Comparison of ENCODE assay signal across 9 mouse cellular contexts in genomic region chr7:16493361-16493760, GRCm38 (mm10). TPM values are rescaled to one million over a fixed set of nuclear protein-coding genes. Genes with fewer than 3 reads are reported as not detected.
DNase-seq lines count a peak whose midpoint lies in the region; TF ChIP-seq lines count a peak whose summit lies in the region.
"Had no signal": no experiment of that assay in that cellular context is flagged by ENCODE, and none has a peak within 500 bp of the region (broad histone marks: within the 10 kb centered on the region; RNA-seq: fewer than 3 reads in every experiment).

No protein-coding gene starts in this region.

- H3K27ac ChIP-seq in embryonic fibroblast, embryonic 13.5 days (ENCODE audit: insufficient read depth, low read length): no peak overlapping the region
- H3K27ac ChIP-seq: limb, embryonic 13.5 days had no signal

- peaks cover 8% of the 10 kb centered on the region; the same call in 1 of the 2 replicates for H3K4me1 ChIP-seq in E14TG2a.4 (replicated peaks; ENCODE audit: low read depth, low read length)
- no peaks in the 10 kb centered on the region for H3K4me1 ChIP-seq in embryonic fibroblast, embryonic 13.5 days (ENCODE audit: control insufficient read depth, insufficient read depth, low read length)
- H3K4me1 ChIP-seq: limb, embryonic 13.5 days had no signal

- TF ChIP-seq CTCF in E14TG2a.4 (conservative IDR thresholded peaks at IDR 0.05; ENCODE audit: low read length): peak; percentile 77
- TF ChIP-seq CTCF in embryonic fibroblast, embryonic 13.5 days (IDR thresholded peaks at IDR 0.05; ENCODE audit: borderline replicate concordance, insufficient read depth, low read length): peak; percentile 28; the same call in 1 of the 2 replicates

- no peak for TF ChIP-seq POLR2A in embryonic fibroblast, embryonic 13.5 days (IDR thresholded peaks at IDR 0.05; ENCODE audit: low read depth, low read length)

- H3K4me3 ChIP-seq in E14TG2a.4 (replicated peaks; ENCODE audit: low read length): no peak overlapping the region
- no peak overlapping the region for H3K4me3 ChIP-seq in embryonic fibroblast, embryonic 13.5 days (ENCODE audit: insufficient read depth, low read length)
- H3K4me3 ChIP-seq: erythroblast, embryonic 14.5 days; limb, embryonic 13.5 days had no signal

- H3K36me3 ChIP-seq in E14TG2a.4 (ENCODE audit: insufficient read depth, low read length): peaks cover 35% of the 10 kb centered on the region

- peak; percentile 44 for DNase-seq in layer of hippocampus, adult 11-12 months (ENCODE audit: low spot score)
- DNase-seq in layer of hippocampus, postnatal 36 days: no peak
- peak; percentile 47 for DNase-seq in ZHBTc4 (ENCODE audit: low read depth, low spot score)
- peak; percentile 35 to 78 for DNase-seq in kidney, postnatal 36 days
- peak; percentile 50 for DNase-seq in right cerebral cortex, postnatal 14 days

- H3K9me3 ChIP-seq in E14TG2a.4 (ENCODE audit: low read length): no peaks in the 10 kb centered on the region
- H3K9me3 ChIP-seq: limb, embryonic 13.5 days had no signal

- peaks cover 2% of the 10 kb centered on the region; the same call in 1 of the 2 replicates for H3K27me3 ChIP-seq in E14TG2a.4 (ENCODE audit: insufficient read depth, low read length)
- H3K27me3 ChIP-seq: limb, embryonic 13.5 days had no signal

RNA-seq across cellular contexts. Expression of gene Npas1, which starts 15.8 kb away (rescaled TPM):
- 10 to 100 TPM; 17.9 to 20.2 TPM for total RNA-seq in layer of hippocampus, postnatal 36 days (2021)
- polyA plus RNA-seq in embryonic fibroblast, embryonic 13.5 days (2011; ENCODE audit: insufficient read length, low read depth, missing spikeins): not detected in 2 replicates
- polyA plus RNA-seq: erythroblast, embryonic 14.5 days had no signal

RNA-seq across cellular contexts. Expression of gene Tmem160, which starts 40.8 kb away (rescaled TPM):
- 10 to 100 TPM; 61.4 to 77.2 TPM for total RNA-seq in layer of hippocampus, postnatal 36 days (2021)
- 19.0 and 27.7 TPM in 2 replicates for polyA plus RNA-seq in embryonic fibroblast, embryonic 13.5 days (2011; ENCODE audit: insufficient read length, low read depth, missing spikeins)

Comparison
In these comparisons a context has a peak if more than half of its experiments do, and no peak if none do; other contexts are left out.
1. DNase-seq: peak in layer of hippocampus, adult 11-12 months (single experiment), ZHBTc4 (single experiment), kidney, postnatal 36 days (2 of 2) and right cerebral cortex, postnatal 14 days (single experiment); none in layer of hippocampus, postnatal 36 days (0 of 2).